Mouse (Mus musculus) bone marrow macrophage, adult 2 months (primary cell): Measurements from ENCODE around the gene Ncbp3.

Experiments
- CTCF ChIP-seq: IDR thresholded peaks from 2 replicates; pipeline ENCODE4 v1.5.1; 2012; ENCODE audit warnings: low read depth, mild to moderate bottlenecking, low read length, moderate library complexity
- POLR2A ChIP-seq: IDR thresholded peaks from 2 replicates; pipeline ENCODE4 v1.6.1; 2012; ENCODE audit warnings: mild to moderate bottlenecking, low read depth, low read length, borderline replicate concordance

- TF ChIP-seq POLR2A (no peak), CTCF (no peak)
Measured at GRCm38 (mm10) chr11:73037691-73038090, 9.9 kb upstream of the Ncbp3 start.
